Mouse (Mus musculus): ENCODE results near the gene Hpcal1.

DNA sequence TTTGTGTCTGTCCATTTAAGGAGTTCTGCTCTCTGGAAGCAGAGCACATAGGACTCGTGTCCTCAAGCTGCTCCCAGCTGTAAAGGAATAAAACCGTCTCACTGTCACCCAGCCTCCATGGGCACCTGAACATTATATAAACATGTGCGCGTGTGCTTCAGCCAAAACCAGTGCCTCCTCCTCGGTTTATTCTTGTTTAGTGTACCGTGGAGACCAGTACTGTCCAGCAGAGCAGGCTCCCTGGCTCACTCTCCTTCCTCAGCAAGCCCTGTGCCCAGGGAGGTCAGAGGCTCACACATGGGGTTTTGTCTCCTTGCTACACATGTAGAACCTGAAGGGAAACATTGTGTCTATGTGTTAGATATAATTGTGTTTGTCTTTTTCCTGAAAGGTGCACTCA lies 27.5 kb downstream of the Hpcal1 start:
- no peak for TF ChIP-seq CTCF (IDR thresholded peaks at IDR 0.05; ENCODE audit: borderline replicate concordance, extremely low read depth, insufficient read depth, insufficient read length)
- no peak for TF ChIP-seq POLR2A (IDR thresholded peaks at IDR 0.05; ENCODE audit: borderline replicate concordance, extremely low read depth, insufficient read depth, insufficient read length, poor library complexity, severe bottlenecking)
